Mouse (Mus musculus) retina, postnatal 1 day (tissue): Measurements from ENCODE around the gene Tyw5.

ENCODE experiments used
- DNase-seq: peaks from one replicate; pipeline ENCODE4 v3.0.0-alpha.2; 2012

Tyw5 gene

DNA sequence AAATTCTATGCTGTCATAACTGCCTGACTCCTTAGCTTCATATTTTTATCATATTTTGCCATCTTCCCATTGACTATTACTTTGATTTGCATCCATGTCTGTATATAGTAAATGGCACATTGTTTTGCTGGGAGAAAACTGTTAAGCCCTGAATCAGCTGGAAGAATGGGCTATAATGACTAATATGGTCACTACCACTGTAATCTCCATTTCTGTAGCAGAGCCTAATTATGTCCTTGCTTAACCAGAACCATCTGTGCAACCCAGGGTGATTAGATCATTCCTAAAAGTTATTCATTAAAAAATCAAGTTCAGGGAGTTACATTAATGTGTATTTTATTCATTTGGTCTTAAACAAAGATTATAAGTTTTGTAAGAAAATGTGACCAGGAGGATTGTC lies 20.4 kb downstream of the Tyw5 start:
- DNase-seq: no peak

DNA sequence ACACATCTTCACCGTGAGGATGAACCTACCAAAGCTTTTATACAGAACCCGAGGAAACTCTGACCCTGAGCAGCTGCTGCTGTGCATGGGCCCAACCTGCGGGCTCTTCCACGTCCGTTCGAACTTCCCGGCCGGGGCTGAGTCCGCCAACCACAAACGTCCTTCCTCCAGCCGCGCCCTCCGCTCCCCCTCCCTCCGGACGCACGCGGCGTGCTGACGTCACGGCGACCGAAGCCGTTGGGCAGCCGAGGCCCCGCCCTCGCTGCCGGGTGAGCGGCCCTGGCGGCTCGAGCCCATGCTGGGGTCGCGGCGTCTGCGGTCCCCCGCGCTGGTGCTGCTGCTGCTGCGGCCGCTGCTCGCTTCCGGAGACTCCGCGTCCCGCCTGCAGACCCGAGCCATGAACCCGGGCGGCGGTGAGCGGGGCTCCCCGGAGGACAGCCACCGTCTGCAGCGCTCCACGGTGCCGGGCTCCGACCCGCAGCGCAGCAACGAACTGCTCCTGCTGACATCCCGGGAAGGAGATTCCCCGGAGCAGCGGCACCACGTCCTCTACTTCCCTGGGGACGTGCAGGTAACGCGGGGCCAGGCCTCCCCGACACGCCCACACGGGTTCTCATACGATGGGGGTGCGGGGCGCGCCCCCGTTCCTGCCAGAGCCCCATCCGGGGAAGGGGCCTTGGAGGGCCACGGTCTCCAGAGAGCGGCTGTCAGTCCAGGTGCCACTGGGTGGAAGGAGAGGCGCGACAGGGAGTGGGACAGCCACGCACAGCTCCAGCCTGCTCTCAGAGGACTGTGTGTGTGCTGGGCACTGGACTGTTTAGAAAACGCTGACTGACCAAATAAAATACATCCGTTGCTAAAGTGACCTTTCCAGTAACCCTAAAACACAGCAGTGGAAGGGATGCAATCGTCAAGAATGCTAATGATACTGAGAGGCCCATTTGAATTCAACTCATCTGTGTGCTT lies 29.2 kb downstream of the Tyw5 start, which contains the start of gene 1700066M21Rik:
1700066M21Rik (plus strand) TSS at position 245 of the 966 bp plus-strand sequence.
- peak; percentile 96 for DNase-seq

DNA sequence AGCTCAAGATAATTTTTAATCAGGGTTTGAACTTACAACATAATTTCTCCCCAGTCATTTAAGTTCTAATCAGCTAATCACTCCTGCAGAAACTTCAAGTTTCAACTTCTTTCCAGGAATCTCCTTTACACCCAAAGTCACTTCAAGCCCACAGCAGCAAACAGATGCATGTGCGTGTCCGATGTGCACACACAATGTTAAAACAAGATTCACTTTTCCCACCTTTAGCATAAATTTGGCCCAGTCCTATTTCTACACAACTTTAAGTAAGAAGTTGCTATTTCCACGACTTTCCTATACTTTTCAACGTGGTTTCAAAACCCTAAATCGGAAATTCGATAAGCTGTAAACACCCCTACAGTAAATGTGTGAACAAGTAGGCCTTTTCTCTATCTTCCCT lies 30.1 kb downstream of the Tyw5 start:
- DNase-seq: no peak

DNA sequence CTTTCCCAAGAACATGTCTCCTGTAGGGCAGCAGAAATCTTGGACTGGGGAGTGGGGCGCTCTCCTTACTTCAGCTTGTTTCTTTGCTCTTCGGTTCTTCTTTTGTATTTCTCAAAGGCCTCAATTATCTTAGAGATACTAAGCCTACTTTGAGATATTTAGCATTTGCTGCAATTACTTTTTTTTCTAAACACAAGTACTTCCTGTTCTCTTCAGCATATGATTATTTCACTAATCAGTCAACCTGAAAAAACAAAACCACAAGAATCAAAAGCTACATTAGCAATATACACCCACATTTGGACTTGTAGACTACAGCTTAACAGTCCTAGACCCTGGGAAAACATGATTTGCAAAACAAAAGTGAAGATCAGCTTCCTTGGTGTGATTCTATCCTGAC lies 31.6 kb downstream of the Tyw5 start:
- DNase-seq: no peak

DNA sequence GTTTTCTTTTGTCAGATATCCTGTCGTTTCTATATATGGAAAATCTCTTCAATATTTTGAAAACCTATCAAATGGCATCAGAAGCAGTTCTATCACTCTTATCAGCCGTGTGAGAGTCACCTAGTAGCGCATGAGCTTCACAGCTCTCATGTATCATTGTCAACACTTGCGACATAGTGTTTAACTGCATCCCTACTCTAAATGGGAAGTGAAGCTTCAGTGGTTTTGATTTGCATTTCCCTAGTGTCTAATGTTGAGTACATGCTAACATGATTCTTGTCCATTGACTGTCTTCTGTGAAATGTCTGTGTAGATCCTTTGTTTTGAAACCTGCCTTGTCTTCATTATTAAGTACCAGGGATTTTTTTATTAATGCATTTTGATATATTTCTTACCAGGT lies 36.5 kb downstream of the Tyw5 start:
- DNase-seq: no peak

DNA sequence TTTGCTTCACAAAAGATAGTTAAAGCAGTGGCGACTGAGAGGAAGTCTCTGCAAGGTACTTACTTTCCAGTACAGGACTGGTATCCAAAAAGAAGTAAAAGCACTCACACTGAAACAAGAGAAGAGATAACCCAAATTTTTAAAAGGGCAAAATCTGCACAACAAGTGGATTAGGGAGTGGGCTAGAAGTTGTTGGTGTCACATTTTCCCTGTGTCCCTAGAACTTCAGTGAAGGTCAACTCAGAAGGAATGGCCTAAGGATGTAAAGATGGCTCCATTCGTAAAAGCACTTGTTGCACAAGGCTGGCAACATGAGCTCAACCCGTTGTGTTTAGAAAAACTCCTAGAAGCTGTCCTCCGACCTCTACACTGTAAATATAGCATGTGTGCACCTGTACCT lies 37.8 kb downstream of the Tyw5 start:
- no peak for DNase-seq

DNA sequence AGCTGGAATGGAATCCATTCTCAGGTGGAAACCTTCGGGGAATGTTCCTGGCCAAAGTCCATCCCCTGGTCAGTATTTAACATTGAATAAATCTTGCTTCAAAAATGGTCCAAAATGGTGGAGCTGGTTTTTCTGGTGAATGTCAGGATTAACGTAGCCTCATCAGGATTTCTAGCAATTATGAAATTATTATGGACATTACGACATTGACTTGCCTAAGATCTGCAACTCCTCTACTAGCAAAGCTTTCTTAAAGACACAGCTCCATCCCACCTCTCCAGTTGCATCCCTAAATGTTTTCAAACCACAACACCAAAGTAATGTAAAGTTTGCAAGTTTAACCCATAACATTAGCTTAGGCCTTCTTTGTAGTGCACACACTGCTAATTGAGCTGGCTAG lies 39.5 kb downstream of the Tyw5 start:
- DNase-seq: no peak

DNA sequence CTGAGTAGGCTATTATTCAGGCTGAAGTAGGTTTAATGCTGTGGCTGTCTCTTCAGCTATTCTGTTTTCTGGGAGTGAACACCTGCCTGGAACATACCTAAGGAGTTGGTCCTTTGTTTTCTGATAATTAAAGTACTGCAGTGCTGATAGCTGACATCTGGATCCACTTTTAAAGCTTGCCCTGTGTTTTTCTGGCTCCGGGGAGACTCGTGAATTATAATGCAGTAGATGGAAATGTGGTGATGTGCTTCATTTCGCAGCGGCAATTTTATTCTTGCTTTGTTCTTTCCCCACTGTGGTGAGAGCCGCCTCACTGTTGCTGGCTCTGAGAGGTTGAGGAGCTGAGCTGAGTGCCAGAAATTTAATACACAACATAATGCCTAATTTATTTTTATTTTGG lies 48.4 kb downstream of the Tyw5 start:
- no peak for DNase-seq

DNA sequence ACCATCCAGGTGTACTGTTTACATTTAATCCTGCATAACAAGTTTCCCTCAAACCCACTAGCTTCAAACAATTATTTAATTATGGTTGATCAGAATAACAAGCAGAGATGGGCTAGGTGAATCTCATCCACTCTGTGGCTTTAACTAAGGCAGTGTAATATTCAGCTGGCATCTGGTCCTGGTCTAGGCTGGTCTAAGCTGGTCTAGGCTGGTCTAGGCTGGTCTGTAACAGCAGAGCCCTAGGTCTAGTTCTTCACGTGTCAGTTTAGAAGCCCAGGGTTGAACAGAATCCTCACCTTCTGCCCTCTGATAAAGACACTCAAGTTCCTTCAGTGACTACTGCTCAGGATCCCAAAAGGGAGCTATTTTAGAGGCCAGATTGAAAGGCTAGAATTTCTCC lies 55.0 kb downstream of the Tyw5 start:
- no peak for DNase-seq

DNA sequence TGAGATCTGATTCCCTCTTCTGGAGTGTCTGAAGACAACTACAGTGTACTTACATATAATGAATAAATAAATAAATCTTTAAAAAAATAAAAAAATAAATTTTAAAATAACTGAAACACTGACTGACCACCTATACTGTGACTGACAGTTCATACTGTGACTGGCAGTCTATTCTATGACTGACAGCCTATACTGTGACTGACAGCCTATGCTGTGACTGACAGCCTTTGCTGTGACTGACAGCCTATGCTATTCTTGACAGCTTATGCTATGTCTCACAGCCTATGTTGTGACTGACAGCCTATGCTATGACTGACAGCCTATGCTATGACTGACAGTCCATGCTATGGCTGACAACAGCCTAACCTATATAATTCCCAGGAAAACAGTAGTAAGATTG lies 59.4 kb downstream of the Tyw5 start:
- DNase-seq: no peak

DNA sequence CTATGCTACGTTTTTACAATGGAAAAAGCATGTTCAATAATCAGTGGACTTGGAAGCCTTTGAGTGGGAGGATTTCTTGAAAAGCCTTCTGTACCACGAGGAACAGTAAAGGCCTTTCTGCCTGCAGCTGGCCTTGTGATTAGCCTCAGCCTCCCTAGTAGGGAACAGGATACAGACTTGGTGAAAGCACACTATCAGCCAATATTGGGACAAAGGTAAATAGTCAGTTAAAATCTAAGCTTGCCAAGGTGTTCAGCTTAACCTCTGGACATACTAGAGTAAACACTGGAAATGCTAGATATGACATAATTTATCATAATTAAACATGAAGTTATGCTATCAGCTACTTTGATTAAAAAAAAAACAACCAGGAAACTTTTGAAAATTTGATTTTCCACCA lies 65.7 kb downstream of the Tyw5 start:
- DNase-seq: no peak

DNA sequence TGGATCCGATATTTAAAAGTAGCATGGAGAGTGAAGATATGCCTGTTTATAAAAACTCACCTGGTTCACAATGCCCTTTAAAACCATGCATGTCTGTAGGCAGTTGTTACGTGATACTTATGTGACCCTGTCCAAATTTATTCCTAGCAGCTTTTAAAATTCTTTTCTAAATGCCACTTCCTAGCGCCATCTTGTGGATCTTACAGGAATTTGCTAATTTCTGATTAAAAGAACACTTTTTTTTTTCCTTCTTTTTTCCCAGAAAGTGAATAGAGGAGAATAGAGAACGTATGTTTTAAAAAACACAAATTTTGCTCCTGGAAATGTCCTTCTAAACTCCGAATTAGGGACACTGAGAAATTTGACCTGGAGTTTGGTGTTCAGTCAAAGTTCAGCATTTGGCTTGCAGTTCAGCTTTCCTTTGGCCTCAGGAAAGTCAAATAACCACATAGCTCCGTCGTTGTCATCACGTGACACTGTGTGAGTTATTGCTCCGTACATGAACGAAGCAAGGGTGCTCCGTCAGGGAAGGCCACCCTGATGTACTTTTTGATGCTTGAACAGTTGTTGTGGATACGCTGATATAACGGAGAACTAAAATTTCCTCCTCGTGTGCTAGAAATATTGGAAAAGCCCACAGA lies 67.6 kb downstream of the Tyw5 start:
- DNase-seq: peak; percentile 37
